Mouse (Mus musculus) cerebellum, adult 2 months (tissue): ENCODE measurements around the gene Cnot6.

Experiments
- CTCF ChIP-seq: fragments of 200-500 bp; IDR thresholded peaks from 2 replicates; pipeline ENCODE4 v1.5.1; 2011; ENCODE audit warnings: low read depth, mild to moderate bottlenecking, control low read depth, low read length, moderate library complexity, borderline replicate concordance; ENCODE audit not compliant: insufficient read depth
- POLR2A ChIP-seq: fragments of 200-500 bp; IDR thresholded peaks from 2 replicates; pipeline ENCODE4 v1.6.1; 2011; ENCODE audit warnings: low read length, control low read depth, borderline replicate concordance; ENCODE audit not compliant: insufficient read depth

DNA sequence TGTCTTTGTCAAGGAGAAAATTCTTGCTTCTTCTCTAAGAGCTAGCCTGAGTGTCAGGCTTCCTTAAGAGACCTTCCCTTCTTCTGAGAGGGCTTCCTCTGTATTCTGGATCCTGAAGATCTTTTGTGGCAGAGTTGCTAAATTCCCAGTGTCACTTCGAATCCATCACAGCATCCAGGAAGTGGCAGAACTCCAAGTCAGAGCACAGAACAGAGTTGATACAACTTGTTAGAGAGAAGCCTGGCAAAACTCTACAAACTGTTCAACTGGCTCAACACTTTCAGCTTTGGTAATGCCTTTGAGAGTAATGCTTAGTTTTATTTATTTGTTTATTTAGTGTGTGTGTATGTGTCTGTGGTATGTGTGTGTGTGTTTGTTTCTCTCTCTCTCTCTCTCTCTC lies 25.1 kb upstream of the Cnot6 start:
- TF ChIP-seq CTCF (no peak), POLR2A (no peak)
